Mouse (Mus musculus) ES-Bruce4 (cell line): ENCODE data around the gene Mrps35. TPM values are rescaled to one million over a fixed set of nuclear protein-coding genes. Genes with fewer than 3 reads are reported as not detected.

ENCODE experiments used
- H3K27ac ChIP-seq: 2 replicates; pipeline ENCODE4 v1.5.1; 2012; ENCODE audit warnings: low read length, inconsistent platforms; ENCODE audit not compliant: insufficient read depth
- H3K27me3 ChIP-seq: 2 replicates; pipeline ENCODE4 v1.6.1; 2012; ENCODE audit warnings: mild to moderate bottlenecking, low read length, inconsistent platforms; ENCODE audit not compliant: control insufficient read depth, poor library complexity, insufficient read depth, severe bottlenecking
- H3K36me3 ChIP-seq: 2 replicates; pipeline ENCODE4 v1.6.1; 2012; ENCODE audit warnings: inconsistent platforms, mild to moderate bottlenecking, low read length, moderate library complexity; ENCODE audit not compliant: control insufficient read depth, poor library complexity, insufficient read depth, severe bottlenecking
- H3K4me1 ChIP-seq: one replicate; pipeline ENCODE4 v1.8.1; 2011; ENCODE audit warnings: low read length; ENCODE audit not compliant: control insufficient read depth, insufficient read depth
- H3K4me3 ChIP-seq: 2 replicates; pipeline ENCODE4 v1.5.1; 2011; ENCODE audit warnings: low read depth, mild to moderate bottlenecking, low read length
- H3K9ac ChIP-seq: 2 replicates; pipeline ENCODE4 v1.6.1; 2012; ENCODE audit warnings: low read depth, mild to moderate bottlenecking, inconsistent platforms; ENCODE audit not compliant: poor library complexity, severe bottlenecking
- H3K9me3 ChIP-seq: replicated peaks from 2 replicates; pipeline ENCODE4 v1.6.1; 2012; ENCODE audit warnings: mild to moderate bottlenecking, low read length, inconsistent platforms; ENCODE audit not compliant: control insufficient read depth, poor library complexity, insufficient read depth, severe bottlenecking
- CTCF ChIP-seq: IDR thresholded peaks from one replicate; pipeline ENCODE4 v1.8.1; 2011; ENCODE audit warnings: low read depth, low read length
- EP300 ChIP-seq: IDR thresholded peaks from 2 replicates; pipeline ENCODE4 v1.6.1; 2011; ENCODE audit warnings: low read depth, low read length; ENCODE audit not compliant: insufficient read depth
- POLR2A ChIP-seq: IDR thresholded peaks from one replicate; pipeline ENCODE4 v1.8.1; 2011; ENCODE audit warnings: low read length; ENCODE audit not compliant: insufficient read depth
- polyA plus RNA-seq: library from polyadenylated mRNA; stranded (reverse); fragments of >200 nt; gene quantifications from 2 replicates; pipeline ENCODE4 v1.2.4, GENCODE M21; 2011; ENCODE audit warnings: low read depth; ENCODE audit not compliant: missing spikeins, insufficient read depth, insufficient read length

Mrps35 gene
- polyA plus RNA-seq, 1 experiment, result 87.6 TPM

DNA sequence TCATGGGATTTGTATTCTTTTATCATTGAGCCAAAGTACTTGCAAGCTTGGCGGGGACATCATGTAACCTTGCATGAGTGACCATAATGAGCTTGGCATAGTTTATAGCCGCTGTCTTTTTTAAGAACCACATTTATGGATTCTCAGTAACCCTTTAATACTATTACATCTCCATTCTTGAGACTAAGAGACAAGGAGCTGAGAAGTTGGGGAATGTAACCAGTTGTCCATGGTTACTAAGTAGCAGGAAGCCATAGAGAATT is 19.5 kb upstream of the Mrps35 start:
- peaks cover 2% of the 10 kb centered on the region; the same call in 1 of the 2 replicates for H3K36me3 ChIP-seq
- TF ChIP-seq CTCF, result no peak
- TF ChIP-seq EP300, result no peak
- TF ChIP-seq POLR2A, result no peak
- H3K4me3 ChIP-seq, result no peak overlapping the region
- H3K27me3 ChIP-seq, result no peaks in the 10 kb centered on the region
- no peak overlapping the region for H3K9ac ChIP-seq
- no peaks in the 10 kb centered on the region for H3K9me3 ChIP-seq
- no peaks in the 10 kb centered on the region for H3K4me1 ChIP-seq
- no peak overlapping the region for H3K27ac ChIP-seq

DNA sequence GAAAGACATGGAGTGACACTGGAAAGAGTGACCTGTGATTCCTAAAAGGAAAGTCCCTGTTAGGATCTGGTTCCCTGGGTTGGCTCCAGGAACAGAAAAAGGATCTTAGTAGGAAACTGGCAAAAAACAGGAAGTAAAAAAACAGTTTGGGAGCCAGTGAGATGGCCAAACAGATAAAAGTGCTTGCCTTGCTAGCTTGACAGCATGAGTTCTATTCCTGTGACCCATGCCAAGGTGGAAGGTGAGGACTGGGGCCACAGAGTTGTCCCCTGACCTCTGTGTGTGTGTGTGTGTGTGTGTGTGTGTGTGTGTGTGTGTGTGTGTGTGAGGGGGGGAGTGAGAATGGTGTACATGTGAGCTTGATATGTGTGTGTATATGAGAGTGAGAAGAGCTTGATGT is 19.0 kb upstream of the Mrps35 start:
- H3K36me3 ChIP-seq, result peaks cover 2% of the 10 kb centered on the region; the same call in 1 of the 2 replicates
- H3K9ac ChIP-seq, result no peak overlapping the region

DNA sequence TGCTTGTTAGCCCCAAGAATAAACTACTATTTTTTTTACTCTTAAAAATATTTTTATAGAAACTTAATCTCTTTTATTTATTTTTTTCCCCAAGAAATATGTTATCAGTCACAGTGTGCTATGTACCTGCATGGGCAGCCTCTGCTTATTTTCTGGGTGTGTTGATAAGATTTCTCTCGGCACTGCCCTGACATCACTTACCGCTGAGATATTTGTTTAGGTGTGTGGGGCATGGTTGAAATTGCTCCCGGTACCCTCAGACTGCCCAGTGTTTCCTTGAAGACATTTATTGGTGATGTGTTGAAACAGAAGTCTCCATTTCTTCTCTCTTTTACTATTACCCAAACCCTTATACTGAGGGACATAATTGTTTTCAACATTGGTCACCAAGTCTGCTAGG is 17.8 kb upstream of the Mrps35 start:
- TF ChIP-seq EP300 (no peak), POLR2A (no peak), CTCF (no peak)
- Histone ChIP-seq H3K4me1 (no peaks in the 10 kb centered on the region), H3K4me3 (no peak overlapping the region), H3K36me3 (peaks cover 2% of the 10 kb centered on the region; the same call in 1 of the 2 replicates), H3K9ac (no peak overlapping the region), H3K27me3 (no peaks in the 10 kb centered on the region), H3K27ac (no peak overlapping the region), H3K9me3 (no peaks in the 10 kb centered on the region)

More for the DNA sequence above, 19.0 kb upstream of the Mrps35 start:
- no peaks in the 10 kb centered on the region for H3K9me3 ChIP-seq
- H3K27ac ChIP-seq, result no peak overlapping the region
- no peaks in the 10 kb centered on the region for H3K4me1 ChIP-seq
- H3K27me3 ChIP-seq, result no peaks in the 10 kb centered on the region
- H3K4me3 ChIP-seq, result no peak overlapping the region
- no peak for TF ChIP-seq EP300
- no peak for TF ChIP-seq CTCF
- TF ChIP-seq POLR2A, result no peak

DNA sequence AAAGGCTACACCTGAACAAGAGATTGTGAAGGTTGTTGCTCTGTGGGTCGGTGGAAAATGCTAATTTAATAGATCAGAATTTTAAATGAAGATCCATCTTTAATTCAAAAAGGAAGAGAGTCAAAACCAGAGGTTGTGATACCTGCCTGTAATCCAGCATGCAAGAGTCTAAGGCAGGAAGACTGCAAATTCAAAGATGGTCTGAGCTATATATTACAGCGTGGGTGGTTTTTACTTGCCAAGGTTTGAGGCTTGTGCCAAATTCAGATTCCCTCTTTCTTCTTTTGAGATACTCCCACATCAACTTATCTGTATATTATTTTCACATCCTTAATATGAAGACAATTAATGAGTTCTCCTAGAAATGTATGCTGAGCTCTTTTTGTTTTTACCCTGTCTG is 14.2 kb upstream of the Mrps35 start:
- Histone ChIP-seq H3K9me3 (no peaks in the 10 kb centered on the region), H3K36me3 (no peaks in the 10 kb centered on the region; the same call in 1 of the 2 replicates), H3K9ac (no peak overlapping the region), H3K4me1 (peaks cover 1% of the 10 kb centered on the region), H3K4me3 (no peak overlapping the region), H3K27me3 (no peaks in the 10 kb centered on the region), H3K27ac (no peak overlapping the region)
- TF ChIP-seq CTCF, result no peak
- no peak for TF ChIP-seq POLR2A
- TF ChIP-seq EP300, result no peak

DNA sequence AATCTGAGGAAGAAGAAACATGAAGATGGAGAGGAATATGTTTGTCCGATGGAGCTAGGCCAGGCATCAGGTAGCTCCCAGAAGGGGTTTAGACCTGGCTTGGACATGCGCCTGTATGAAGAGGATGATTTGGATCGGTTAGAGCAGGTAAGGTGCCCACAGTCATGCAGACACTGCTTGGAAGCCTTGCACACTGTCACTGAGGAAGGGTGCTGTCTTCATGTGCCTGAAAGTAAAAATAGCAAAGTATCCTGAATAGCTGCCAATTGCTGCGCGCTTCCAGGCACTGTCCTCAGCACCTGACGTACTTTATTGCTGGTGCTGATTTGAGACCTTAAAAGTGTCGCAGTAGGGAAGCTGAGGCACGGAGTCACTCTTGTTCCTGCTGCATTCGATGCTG is 13.0 kb upstream of the Mrps35 start:
- Histone ChIP-seq H3K4me1 (peaks cover 1% of the 10 kb centered on the region), H3K36me3 (no peaks in the 10 kb centered on the region; the same call in 1 of the 2 replicates), H3K27me3 (no peaks in the 10 kb centered on the region), H3K9ac (no peak overlapping the region), H3K27ac (no peak overlapping the region), H3K9me3 (no peaks in the 10 kb centered on the region), H3K4me3 (no peak overlapping the region)
- TF ChIP-seq POLR2A, result no peak
- TF ChIP-seq EP300, result no peak
- TF ChIP-seq CTCF, result no peak

DNA sequence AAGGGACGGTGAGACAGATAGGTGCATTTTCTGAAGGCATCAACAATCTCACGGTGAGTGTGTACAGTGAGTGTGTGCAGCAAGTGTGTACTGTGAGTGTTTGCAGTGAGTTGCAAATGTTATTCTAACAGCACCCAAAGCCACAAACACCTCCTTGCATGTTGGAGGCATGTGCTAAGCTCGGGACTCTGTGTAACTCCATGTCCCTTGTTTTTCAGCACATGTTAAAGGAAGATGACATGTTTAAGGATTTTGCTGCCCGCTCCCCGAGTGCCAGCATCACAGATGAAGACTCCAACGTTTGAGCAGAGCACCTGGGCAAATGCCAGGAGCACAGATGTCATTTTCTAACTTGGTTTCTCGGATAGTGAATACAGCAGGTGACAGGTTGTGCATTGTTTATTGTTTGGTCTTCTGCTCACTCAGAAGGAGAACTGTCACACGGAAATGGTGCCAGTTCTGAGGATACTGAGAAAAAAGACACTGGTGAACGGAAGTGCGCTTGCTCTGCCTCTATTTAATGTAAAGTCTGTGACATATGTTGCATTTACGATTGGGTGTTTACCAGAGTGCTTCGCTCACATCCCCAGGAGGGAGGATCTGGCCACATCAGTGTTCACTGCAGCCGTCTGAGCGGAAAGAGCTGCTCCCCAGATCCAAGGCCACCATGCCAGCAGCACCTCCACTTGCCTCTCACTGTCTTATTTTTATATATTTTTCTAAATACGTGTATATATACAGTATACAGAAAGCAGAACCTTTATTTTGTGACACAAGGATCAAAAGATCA is 12.3 kb upstream of the Mrps35 start:
- Histone ChIP-seq H3K27ac (no peak overlapping the region), H3K27me3 (no peaks in the 10 kb centered on the region), H3K36me3 (no peaks in the 10 kb centered on the region; the same call in 1 of the 2 replicates), H3K4me3 (no peak overlapping the region), H3K9ac (no peak overlapping the region), H3K9me3 (no peaks in the 10 kb centered on the region), H3K4me1 (peaks cover 1% of the 10 kb centered on the region)
- no peak for TF ChIP-seq POLR2A
- TF ChIP-seq EP300, result no peak
- no peak for TF ChIP-seq CTCF
